Mouse (Mus musculus): ENCODE measurements around the gene Olfr965. TPM values are rescaled to one million over a fixed set of nuclear protein-coding genes. Genes with fewer than 3 reads are reported as not detected.

Olfr965 gene
- polyA plus RNA-seq (2015; fragmentation: Nextera tagmentation; extraction: Ambion mirVana) = not detected in 2 replicates

DNA sequence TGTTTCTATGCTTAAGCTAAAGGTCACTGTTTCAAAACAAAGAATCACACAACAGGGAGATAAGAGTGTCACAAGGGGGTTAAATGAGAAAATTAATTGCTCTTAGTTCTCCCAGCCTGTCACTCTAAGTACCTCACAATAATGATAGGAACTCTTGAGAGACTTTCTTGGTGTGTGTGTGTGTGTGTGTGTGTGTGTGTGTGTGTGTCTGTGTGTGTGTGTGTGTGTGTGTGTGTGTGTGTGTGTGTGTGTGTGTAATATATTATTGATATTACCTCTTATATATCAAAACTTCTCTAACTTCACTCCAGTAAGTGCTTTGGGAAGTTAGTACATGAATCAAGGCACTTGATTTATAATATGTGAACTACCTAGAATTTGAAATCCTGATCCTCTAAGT is at the start of gene Olfr965:
Gene Olfr965, plus strand, starts transcription at position 301 of the 400 bp plus-strand sequence.

DNA sequence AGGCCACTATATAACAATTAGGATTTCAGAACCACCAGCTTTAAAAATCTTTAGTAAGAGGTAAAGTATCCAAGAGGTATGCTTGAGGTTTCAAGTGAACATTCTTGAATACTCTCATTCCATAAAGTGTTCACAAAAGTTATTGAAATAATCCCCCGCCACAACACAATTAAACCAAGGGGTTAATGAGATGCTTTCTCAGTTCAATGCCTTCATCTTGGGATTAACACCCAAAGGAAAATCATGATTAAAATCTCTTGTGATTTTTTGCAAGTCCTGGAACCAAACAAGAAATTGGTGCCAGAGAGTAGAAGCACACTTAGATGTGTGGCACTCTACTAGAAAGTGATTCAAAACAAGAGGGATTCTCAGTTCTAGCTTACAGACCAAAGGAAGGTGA is 44.2 kb upstream of the Olfr965 start, which contains the start of gene Olfr963:
Gene Olfr963, plus strand, starts transcription at position 301 of the 400 bp plus-strand sequence.

DNA sequence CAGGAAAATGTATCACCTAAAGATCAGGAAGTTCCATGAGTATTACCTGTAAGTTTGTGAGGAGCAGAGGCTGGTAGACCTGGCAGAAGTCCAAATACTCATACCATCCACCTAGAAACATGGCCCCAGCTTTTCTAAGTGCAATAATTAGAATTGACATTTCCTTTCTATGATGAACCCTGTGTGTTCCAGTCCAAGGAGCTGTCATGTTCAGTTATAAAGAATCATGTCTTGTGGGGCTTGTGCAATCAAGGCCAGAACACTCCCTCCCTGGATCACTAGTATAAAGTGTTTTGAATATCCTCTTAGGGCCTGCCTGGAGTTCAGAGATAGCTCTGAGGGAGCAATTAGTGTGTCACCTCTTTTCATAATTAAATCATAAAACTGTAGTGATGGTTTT is 4.1 kb upstream of the Olfr965 start, which contains the start of gene Olfr149:
Gene Olfr149, minus strand, starts transcription at position 101 of the 400 bp plus-strand sequence.

DNA sequence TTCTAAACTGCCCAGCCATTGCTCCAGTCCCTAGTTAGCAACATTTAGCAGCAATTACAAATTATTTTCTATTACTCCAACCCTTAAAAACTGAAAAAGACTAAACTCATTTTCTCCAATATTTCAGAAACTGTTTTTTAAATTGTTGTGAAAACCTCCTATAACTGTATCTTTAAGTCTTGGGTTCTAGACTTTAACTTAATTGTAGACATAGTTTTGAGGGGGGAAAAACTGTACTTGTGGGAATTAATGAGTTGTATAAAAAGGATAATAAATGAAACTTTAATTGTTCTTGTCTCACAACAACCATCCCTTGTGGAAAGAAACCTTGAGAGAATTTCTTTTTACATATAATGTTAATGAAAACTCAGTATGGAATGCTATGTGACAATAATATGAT is 19.5 kb downstream of the Olfr965 start, which contains the start of gene Olfr150:
Gene Olfr150, plus strand, starts transcription at position 301 of the 400 bp plus-strand sequence.

DNA sequence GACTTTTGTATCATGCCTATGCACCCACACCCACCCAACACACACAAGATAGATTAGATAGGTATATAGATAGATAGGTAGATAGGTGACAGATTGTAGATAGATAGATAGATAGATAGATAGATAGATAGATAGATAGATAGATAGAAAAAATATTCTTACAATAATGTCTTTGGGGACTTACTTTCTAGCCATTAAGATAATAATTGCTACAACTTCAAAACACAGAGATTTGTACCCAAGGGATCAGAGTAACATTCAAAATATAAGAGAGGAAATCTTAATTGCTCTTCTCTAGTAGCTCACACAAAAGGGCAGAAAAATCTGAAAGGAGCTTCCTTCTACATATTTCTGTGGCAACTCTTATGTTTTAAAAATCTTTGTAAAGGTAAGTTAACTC is 34.8 kb downstream of the Olfr965 start, which contains the start of gene Olfr967:
Gene Olfr967, plus strand, starts transcription at position 301 of the 400 bp plus-strand sequence.

Other genes starting within 250 kb of the Olfr965 start
- gene Olfr955, start 239.4 kb upstream of the Olfr965 start, polyA plus RNA-seq (2015; fragmentation: Nextera tagmentation; extraction: Ambion mirVana) = not detected in 2 replicates
- gene Olfr44, start 217.4 kb upstream of the Olfr965 start, polyA plus RNA-seq (2015; fragmentation: Nextera tagmentation; extraction: Ambion mirVana) = not detected in 2 replicates
- not detected in 2 replicates for gene Olfr957, start 195.5 kb upstream of the Olfr965 start, polyA plus RNA-seq (2015; fragmentation: Nextera tagmentation; extraction: Ambion mirVana)
- not detected in 2 replicates for gene Olfr958, start 157.3 kb upstream of the Olfr965 start, polyA plus RNA-seq (2015; fragmentation: Nextera tagmentation; extraction: Ambion mirVana)
- not detected in 2 replicates for gene Olfr959, start 135.8 kb upstream of the Olfr965 start, polyA plus RNA-seq (2015; fragmentation: Nextera tagmentation; extraction: Ambion mirVana)
- gene AW551984, start 107.0 kb upstream of the Olfr965 start, polyA plus RNA-seq (2015; fragmentation: Nextera tagmentation; extraction: Ambion mirVana) = 2.8 and 4.7 TPM in 2 replicates
- not detected in 2 replicates for gene Olfr148, start 100.7 kb upstream of the Olfr965 start, polyA plus RNA-seq (2015; fragmentation: Nextera tagmentation; extraction: Ambion mirVana)
- gene Olfr960, start 90.0 kb upstream of the Olfr965 start, polyA plus RNA-seq (2015; fragmentation: Nextera tagmentation; extraction: Ambion mirVana) = not detected in 2 replicates
- gene Olfr961, start 66.3 kb upstream of the Olfr965 start, polyA plus RNA-seq (2015; fragmentation: Nextera tagmentation; extraction: Ambion mirVana) = not detected in 2 replicates
- gene Olfr963, start 44.1 kb upstream of the Olfr965 start, polyA plus RNA-seq (2015; fragmentation: Nextera tagmentation; extraction: Ambion mirVana) = not detected in 2 replicates
- gene Olfr149, start 4.2 kb upstream of the Olfr965 start, polyA plus RNA-seq (2015; fragmentation: Nextera tagmentation; extraction: Ambion mirVana) = not detected in 2 replicates
- not detected in 2 replicates for gene Olfr150, start 19.6 kb downstream of the Olfr965 start, polyA plus RNA-seq (2015; fragmentation: Nextera tagmentation; extraction: Ambion mirVana)
- not detected in 2 replicates for gene Olfr967, start 34.9 kb downstream of the Olfr965 start, polyA plus RNA-seq (2015; fragmentation: Nextera tagmentation; extraction: Ambion mirVana)
- not detected in 2 replicates for gene Olfr968, start 71.9 kb downstream of the Olfr965 start, polyA plus RNA-seq (2015; fragmentation: Nextera tagmentation; extraction: Ambion mirVana)
- gene Olfr969, start 79.6 kb downstream of the Olfr965 start, polyA plus RNA-seq (2015; fragmentation: Nextera tagmentation; extraction: Ambion mirVana) = not detected in 2 replicates
- not detected in 2 replicates for gene Olfr970, start 97.5 kb downstream of the Olfr965 start, polyA plus RNA-seq (2015; fragmentation: Nextera tagmentation; extraction: Ambion mirVana)
- not detected in 2 replicates for gene Olfr971, start 125.5 kb downstream of the Olfr965 start, polyA plus RNA-seq (2015; fragmentation: Nextera tagmentation; extraction: Ambion mirVana)
- gene Olfr972, start 155.1 kb downstream of the Olfr965 start, polyA plus RNA-seq (2015; fragmentation: Nextera tagmentation; extraction: Ambion mirVana) = not detected in 2 replicates
- gene Olfr229, start 196.0 kb downstream of the Olfr965 start, polyA plus RNA-seq (2015; fragmentation: Nextera tagmentation; extraction: Ambion mirVana) = not detected in 2 replicates
- not detected in 2 replicates for gene Olfr974, start 226.1 kb downstream of the Olfr965 start, polyA plus RNA-seq (2015; fragmentation: Nextera tagmentation; extraction: Ambion mirVana)
- not detected in 2 replicates for gene Olfr975, start 240.7 kb downstream of the Olfr965 start, polyA plus RNA-seq (2015; fragmentation: Nextera tagmentation; extraction: Ambion mirVana)
- gene Olfr976, start 249.8 kb downstream of the Olfr965 start, polyA plus RNA-seq (2015; fragmentation: Nextera tagmentation; extraction: Ambion mirVana) = not detected in 2 replicates

All from spleen, postnatal 0 days (tissue).